Mouse (Mus musculus) liver, postnatal 0 days (tissue): ENCODE measurements around the gene Cit.

Experiments used
- CTCF ChIP-seq: sonication (generic); IDR thresholded peaks from 2 replicates; pipeline ENCODE4 v1.5.1; 2016; ENCODE audit warnings: antibody characterized with exemption, low read depth
- EP300 ChIP-seq: IDR thresholded peaks from 2 replicates; pipeline ENCODE4 v1.6.1; 2016; ENCODE audit warnings: antibody characterized with exemption, low read depth, mild to moderate bottlenecking

GRCm38 (mm10) chr5:115861991-115862390 lies 16.9 kb downstream of the Cit start:
- no peak for TF ChIP-seq CTCF
- no peak for TF ChIP-seq EP300
